Mouse (Mus musculus) neural tube, embryonic 12.5 days (tissue): Measurements from ENCODE around the gene Cyp3a57. TPM values are rescaled to one million over a fixed set of nuclear protein-coding genes. Genes with fewer than 3 reads are reported as not detected.
"Not testable (repeated sequence)": the region's sequence is repeated elsewhere in the genome, so short reads cannot be mapped to it uniquely, and the experiment has no call there.

Experiments used
- ATAC-seq: fragments of 200-750 bp; cut with Nextera tagmentation; 2 replicates; pipeline ENCODE4 v1.8.0; 2017; ENCODE audit warnings: low read depth, mild to moderate bottlenecking, moderate TSS enrichment, moderate library complexity; ENCODE audit not compliant: low FRiP score
- H3K27ac ChIP-seq: fragments of 300-500 bp; sonication (generic); 2 replicates; pipeline ENCODE4 v1.5.1; 2016
- H3K27me3 ChIP-seq: fragments of 300-500 bp; sonication (generic); replicated peaks from 2 replicates; pipeline ENCODE4 v1.6.1; 2016; ENCODE audit warnings: mild to moderate bottlenecking
- H3K36me3 ChIP-seq: fragments of 300-500 bp; sonication (generic); 2 replicates; pipeline ENCODE4 v1.6.1; 2016; ENCODE audit warnings: mild to moderate bottlenecking
- H3K4me1 ChIP-seq: fragments of 300-500 bp; sonication (generic); 2 replicates; pipeline ENCODE4 v1.6.1; 2016
- H3K4me2 ChIP-seq: fragments of 300-500 bp; sonication (generic); replicated peaks from 2 replicates; pipeline ENCODE4 v1.6.1; 2016; ENCODE audit warnings: mild to moderate bottlenecking
- H3K4me3 ChIP-seq: fragments of 300-500 bp; sonication (generic); 2 replicates; pipeline ENCODE4 v1.5.1; 2016
- H3K9ac ChIP-seq: fragments of 300-500 bp; sonication (generic); 2 replicates; pipeline ENCODE4 v1.6.1; 2016; ENCODE audit warnings: mild to moderate bottlenecking
- H3K9me3 ChIP-seq: fragments of 300-500 bp; sonication (generic); 2 replicates; pipeline ENCODE4 v1.6.1; 2016; ENCODE audit warnings: mild to moderate bottlenecking
- WGBS: fragments of 180-500 bp; shearing (Covaris S2); methylation state at CpG from one replicate; pipeline ENCODE4 v1.1.7; 2016; 5-methylcytosine and 5-hydroxymethylcytosine counted together
- polyA plus RNA-seq: library from polyadenylated mRNA; unstranded; fragments of >200 nt; fragmentation: Nextera tagmentation; extraction: Ambion mirVana; gene quantifications from 2 replicates; pipeline ENCODE4 v1.2.1, GENCODE M21; 2016

Cyp3a57 gene
- polyA plus RNA-seq = not detected in 2 replicates

DNA sequence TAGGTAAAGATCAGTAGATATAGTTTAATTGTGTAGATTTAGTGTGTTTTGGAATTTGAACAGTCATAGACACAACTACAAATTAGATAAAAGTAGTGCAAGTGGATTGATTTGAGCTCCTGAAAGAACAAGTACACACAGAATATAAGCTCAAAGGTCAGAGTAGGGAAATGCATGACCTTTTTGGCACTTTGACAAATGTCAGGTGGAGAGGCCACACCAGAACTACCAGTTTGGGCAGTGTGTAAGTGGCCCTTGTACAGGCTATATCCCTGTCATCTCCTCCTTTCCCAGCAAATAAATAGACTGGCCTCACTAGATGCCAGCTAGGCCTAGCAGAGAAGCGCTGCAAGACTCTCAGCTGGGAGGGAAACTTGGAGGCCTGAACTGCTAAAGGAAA is at the start of gene Cyp3a57:
Gene Cyp3a57 (plus strand): TSS at position 339 of the 400 bp plus-strand sequence.
- no peak within 1 kb of the TSS for H3K27ac ChIP-seq
- WGBS = 83% methylated on average over 1 of the region's 1 CpGs
- peaks cover 17% of the 10 kb centered on the region; the same call in 1 of the 2 replicates for H3K9me3 ChIP-seq
- ATAC-seq = no peak
- no peak within 1 kb of the TSS for H3K9ac ChIP-seq
- no peak within 1 kb of the TSS for H3K4me2 ChIP-seq
- H3K27me3 ChIP-seq = no peaks in the 10 kb centered on the region
- no peaks in the 10 kb centered on the region for H3K4me1 ChIP-seq
- H3K4me3 ChIP-seq = no peak within 1 kb of the TSS
- no peaks in the 10 kb centered on the region for H3K36me3 ChIP-seq

DNA sequence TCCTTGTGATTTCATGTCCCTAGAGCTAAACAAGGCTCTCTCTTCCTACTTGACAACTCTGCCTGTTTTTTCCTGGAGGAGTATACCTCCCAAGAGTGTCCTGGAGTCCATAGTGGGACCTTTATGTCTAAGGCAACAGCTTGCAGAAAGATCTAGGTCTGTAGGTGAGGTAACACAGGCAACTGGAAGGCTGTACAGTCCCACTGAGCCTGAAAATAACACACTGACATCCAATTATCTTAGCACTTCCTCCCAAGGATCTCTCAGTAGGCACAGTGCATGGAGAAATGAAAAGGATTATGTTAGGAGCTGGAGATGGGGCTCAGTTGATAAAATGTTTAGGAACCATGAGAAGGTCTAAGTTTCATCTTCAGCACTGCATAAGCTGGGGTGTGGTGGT is 44.6 kb upstream of the Cyp3a57 start:
- H3K27ac ChIP-seq = no peak overlapping the region
- H3K9me3 ChIP-seq = no peaks in the 10 kb centered on the region
- H3K4me3 ChIP-seq = no peak overlapping the region
- no peak overlapping the region for H3K4me2 ChIP-seq
- ATAC-seq = no peak
- H3K4me1 ChIP-seq = no peaks in the 10 kb centered on the region
- no peaks in the 10 kb centered on the region for H3K36me3 ChIP-seq
- no peak overlapping the region for H3K9ac ChIP-seq
- no peaks in the 10 kb centered on the region for H3K27me3 ChIP-seq

GRCm38 (mm10) chr5:145301796-145302195 is 43.3 kb upstream of the Cyp3a57 start:
- H3K36me3 ChIP-seq, H3K9ac ChIP-seq, H3K4me2 ChIP-seq, H3K9me3 ChIP-seq, H3K27me3 ChIP-seq, H3K27ac ChIP-seq, ATAC-seq, H3K4me3 ChIP-seq, H3K4me1 ChIP-seq: not testable (repeated sequence)
- WGBS = 68% methylated on average over 4 of the region's 4 CpGs

DNA sequence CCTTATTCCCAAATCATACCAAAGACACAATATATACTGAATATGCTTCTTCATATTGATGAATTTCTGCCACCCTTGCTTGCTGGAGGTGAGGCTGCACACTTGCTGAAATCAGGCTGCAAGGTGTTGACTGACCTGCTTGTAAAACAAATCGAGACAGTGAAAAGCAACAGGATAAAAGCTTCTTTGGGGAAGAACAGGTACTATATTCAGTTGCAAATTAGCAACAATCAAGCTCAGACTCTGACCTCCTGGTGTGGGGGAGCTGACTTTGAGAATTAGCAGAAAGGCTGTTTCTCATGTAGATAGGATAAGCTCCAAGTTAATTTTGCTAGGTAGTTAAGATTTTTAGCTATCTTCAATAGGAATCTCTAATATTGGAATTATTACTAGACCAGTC is 42.7 kb upstream of the Cyp3a57 start:
- H3K9ac ChIP-seq = no peak overlapping the region
- H3K4me1 ChIP-seq = no peaks in the 10 kb centered on the region
- H3K27me3 ChIP-seq = no peaks in the 10 kb centered on the region
- no peaks in the 10 kb centered on the region for H3K9me3 ChIP-seq
- no peak overlapping the region for H3K27ac ChIP-seq
- ATAC-seq = no peak
- H3K4me2 ChIP-seq = no peak overlapping the region
- 73% methylated on average over 1 of the region's 1 CpGs for WGBS
- H3K4me3 ChIP-seq = no peak overlapping the region
- H3K36me3 ChIP-seq = no peaks in the 10 kb centered on the region

DNA sequence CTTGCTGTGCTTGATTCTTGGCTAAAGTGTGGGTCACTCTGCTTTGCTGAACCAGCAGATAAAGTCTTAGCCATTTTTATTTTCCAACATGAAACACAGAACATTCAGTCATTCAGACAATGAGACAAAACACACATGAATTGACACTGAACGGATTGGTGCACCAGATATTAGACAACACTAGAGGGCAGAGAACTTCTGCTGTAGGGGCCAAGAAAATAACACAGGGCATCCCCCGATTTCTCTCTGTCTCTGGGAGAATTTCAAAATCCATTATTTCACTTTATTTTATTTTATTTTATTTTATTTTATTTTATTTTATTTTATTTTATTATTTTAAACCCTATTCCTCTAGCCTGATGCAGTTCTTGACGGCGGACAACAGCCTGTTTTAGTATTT is 38.1 kb upstream of the Cyp3a57 start:
- not testable (repeated sequence) for H3K4me1 ChIP-seq, ATAC-seq, H3K4me3 ChIP-seq, H3K9ac ChIP-seq, H3K27me3 ChIP-seq, H3K9me3 ChIP-seq, H3K27ac ChIP-seq, H3K4me2 ChIP-seq, H3K36me3 ChIP-seq
- WGBS = 95% methylated on average over 4 of the region's 4 CpGs

DNA sequence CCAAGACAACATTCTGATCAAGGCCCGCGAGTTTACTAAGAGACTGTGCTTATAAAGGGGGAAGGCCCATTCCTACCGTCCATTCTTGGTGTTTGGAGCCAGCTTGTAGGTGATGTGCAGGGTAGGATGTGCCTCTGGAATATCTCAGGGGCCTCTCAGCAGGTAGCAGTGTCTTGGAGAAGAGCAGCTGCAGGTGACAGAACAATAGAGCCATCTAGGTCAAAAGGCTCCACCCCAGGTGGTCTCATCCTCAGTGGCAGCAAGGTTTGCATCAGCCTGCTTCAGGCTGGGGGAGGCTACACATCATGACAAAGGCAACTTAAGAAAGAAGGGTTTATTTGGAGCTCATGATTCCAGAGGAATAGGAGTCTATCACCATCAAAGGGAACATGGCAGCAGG is 37.3 kb upstream of the Cyp3a57 start:
- not testable (repeated sequence) for H3K9me3 ChIP-seq, H3K4me1 ChIP-seq, H3K36me3 ChIP-seq, H3K27me3 ChIP-seq, H3K4me2 ChIP-seq, H3K9ac ChIP-seq, ATAC-seq, H3K4me3 ChIP-seq, H3K27ac ChIP-seq
- whole genome bisulfite sequencing = 80% methylated on average over 3 of the region's 3 CpGs

GRCm38 (mm10) chr5:145313845-145314244 is 31.2 kb upstream of the Cyp3a57 start:
- 0 out of 2 replicates have a peak, but pooled peaks cover 7% of the 10 kb centered on the region for H3K9me3 ChIP-seq
- no peaks in the 10 kb centered on the region for H3K4me1 ChIP-seq
- no peak for ATAC-seq
- no peak overlapping the region for H3K4me2 ChIP-seq
- no peak overlapping the region for H3K9ac ChIP-seq
- no peaks in the 10 kb centered on the region for H3K36me3 ChIP-seq
- H3K4me3 ChIP-seq = no peak overlapping the region
- H3K27ac ChIP-seq = no peak overlapping the region
- H3K27me3 ChIP-seq = no peaks in the 10 kb centered on the region

DNA sequence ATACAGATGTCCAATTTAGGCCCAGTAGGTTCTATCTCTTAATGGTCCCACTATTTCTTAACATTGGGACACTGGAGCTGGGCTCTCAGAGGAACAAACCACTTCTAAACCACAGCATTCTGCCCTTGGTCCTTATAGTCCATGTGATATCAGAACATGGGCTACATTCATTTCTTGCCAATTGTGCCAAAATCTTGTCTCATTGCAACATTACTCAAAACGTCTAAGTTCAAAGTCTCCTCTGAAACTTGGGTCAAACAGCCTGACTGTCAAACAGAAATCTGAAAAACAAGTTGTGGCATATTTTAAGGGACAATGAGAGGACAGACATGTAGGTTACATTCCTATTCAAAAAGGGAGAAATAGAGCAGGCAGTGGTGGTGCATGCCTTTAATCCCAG is 27.9 kb upstream of the Cyp3a57 start:
- Histone ChIP-seq H3K4me2 (no peak overlapping the region), H3K4me3 (no peak overlapping the region), H3K4me1 (no peaks in the 10 kb centered on the region), H3K36me3 (no peaks in the 10 kb centered on the region), H3K9ac (no peak overlapping the region), H3K9me3 (peaks cover 8% of the 10 kb centered on the region; the same call in 1 of the 2 replicates), H3K27me3 (no peaks in the 10 kb centered on the region), H3K27ac (no peak overlapping the region)
- ATAC-seq = no peak
- WGBS = 84% methylated on average over 1 of the region's 1 CpGs

DNA sequence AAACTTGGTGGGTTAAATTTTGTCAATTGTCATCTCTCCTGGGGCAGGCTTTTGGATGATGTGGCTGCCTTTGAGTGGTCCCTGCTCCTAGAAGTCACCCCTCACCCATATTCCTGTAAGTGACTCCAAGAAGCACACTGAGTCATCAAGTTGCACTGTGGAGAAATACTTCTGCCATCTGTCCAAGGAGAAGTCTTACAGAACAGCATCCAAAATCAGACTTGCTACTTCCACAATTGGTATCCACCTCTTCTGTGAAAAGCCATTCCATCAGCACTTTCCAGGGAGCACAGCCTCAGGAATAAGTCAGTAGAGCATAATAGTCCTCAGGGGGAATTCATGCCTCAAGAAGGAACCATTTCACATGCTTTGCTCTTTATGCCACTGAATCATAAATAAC is 6.3 kb upstream of the Cyp3a57 start:
- H3K36me3 ChIP-seq, H3K4me1 ChIP-seq, ATAC-seq, H3K27me3 ChIP-seq, H3K9ac ChIP-seq, H3K4me3 ChIP-seq, H3K9me3 ChIP-seq, H3K4me2 ChIP-seq, H3K27ac ChIP-seq: not testable (repeated sequence)

- Histone ChIP-seq H3K4me2 (no peak overlapping the region), H3K4me3 (no peak overlapping the region), H3K4me1 (no peaks in the 10 kb centered on the region), H3K9me3 (peaks cover 19% of the 10 kb centered on the region; the same call in 1 of the 2 replicates), H3K36me3 (no peaks in the 10 kb centered on the region), H3K9ac (no peak overlapping the region), H3K27ac (no peak overlapping the region), H3K27me3 (no peaks in the 10 kb centered on the region)
- no peak for ATAC-seq
These were observed 4.6 kb downstream of the Cyp3a57 start for GRCm38 (mm10) chr5:145349697-145350096.

- Histone ChIP-seq H3K4me1 (no peaks in the 10 kb centered on the region), H3K9me3 (0 out of 2 replicates have a peak, but pooled peaks cover 14% of the 10 kb centered on the region), H3K4me2 (no peak overlapping the region), H3K27me3 (no peaks in the 10 kb centered on the region), H3K9ac (no peak overlapping the region), H3K36me3 (no peaks in the 10 kb centered on the region), H3K27ac (no peak overlapping the region), H3K4me3 (no peak overlapping the region)
- 67% methylated on average over 1 of the region's 1 CpGs for WGBS
- no peak for ATAC-seq
These were observed 8.0 kb downstream of the Cyp3a57 start for GRCm38 (mm10) chr5:145353081-145353480.

DNA sequence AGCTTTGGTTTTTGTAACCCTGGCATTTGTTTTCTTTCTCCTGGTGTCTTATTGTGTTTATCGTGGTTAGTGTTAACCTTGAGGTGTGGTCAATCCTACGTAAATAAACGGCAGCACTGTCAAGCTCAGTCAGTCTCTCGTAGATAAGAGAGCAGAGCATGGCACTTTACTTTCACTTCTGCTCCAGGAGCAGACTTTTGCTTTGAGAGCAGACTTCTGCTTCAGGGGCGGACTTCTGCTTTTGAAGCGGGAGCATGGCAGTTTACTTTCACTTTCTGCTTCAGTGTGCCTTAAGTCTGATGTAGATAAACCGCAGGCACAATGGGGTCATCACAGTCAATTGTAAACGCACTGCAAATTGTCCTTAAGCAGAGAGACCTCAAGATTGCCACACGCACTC is 70.3 kb downstream of the Cyp3a57 start:
- not testable (repeated sequence) for H3K36me3 ChIP-seq, H3K9ac ChIP-seq, H3K4me3 ChIP-seq, H3K4me1 ChIP-seq, H3K4me2 ChIP-seq, H3K27me3 ChIP-seq, H3K27ac ChIP-seq, ATAC-seq
- peaks cover 44% of the 10 kb centered on the region for H3K9me3 ChIP-seq
- WGBS = 88% methylated on average over 9 of the region's 9 CpGs

DNA sequence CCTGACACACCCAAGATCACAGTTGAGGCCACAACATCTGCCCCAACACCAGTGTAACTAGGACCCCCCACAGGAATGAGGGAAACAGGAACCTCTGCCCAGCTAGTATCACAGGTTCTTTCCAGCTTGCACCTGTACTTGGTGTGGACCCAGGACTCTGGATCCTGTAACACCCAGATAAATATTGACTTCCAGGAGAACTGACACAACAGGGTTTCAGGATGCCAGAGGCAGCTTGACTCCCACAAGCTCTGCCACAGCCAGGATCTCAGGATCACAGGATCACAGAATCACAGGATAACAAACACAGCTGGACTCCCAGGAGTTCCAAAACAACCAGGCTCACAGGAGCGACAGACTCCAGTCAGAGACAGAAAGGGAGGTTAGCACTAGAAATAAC is 77.2 kb downstream of the Cyp3a57 start:
- Histone ChIP-seq H3K9ac (no peak overlapping the region), H3K9me3 (peaks cover 11% of the 10 kb centered on the region; the same call in 1 of the 2 replicates), H3K4me2 (no peak overlapping the region), H3K27ac (no peak overlapping the region), H3K36me3 (no peaks in the 10 kb centered on the region), H3K27me3 (no peaks in the 10 kb centered on the region), H3K4me1 (no peaks in the 10 kb centered on the region), H3K4me3 (no peak overlapping the region)
- ATAC-seq = no peak
- WGBS = 75% methylated on average over 1 of the region's 1 CpGs

DNA sequence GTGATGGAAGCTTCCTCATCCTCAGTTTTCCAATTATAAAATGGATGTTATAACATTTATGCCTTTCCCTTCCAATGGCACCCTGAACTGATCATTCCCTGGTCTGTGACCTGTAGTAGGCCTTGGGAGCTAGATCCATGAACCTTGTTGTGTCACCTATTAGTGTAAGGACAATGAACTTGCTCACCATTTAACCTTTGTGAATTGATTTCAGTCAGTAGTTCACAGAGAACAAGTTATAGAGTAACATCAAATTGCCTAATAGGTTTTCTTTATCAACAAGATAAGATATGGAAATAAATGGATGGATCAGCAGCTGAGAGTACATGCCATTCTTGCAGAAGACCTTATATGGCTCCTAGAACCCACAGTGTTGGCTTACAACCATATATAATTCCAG is 85.9 kb downstream of the Cyp3a57 start:
- ATAC-seq = no peak
- no peak overlapping the region for H3K27ac ChIP-seq

More for the DNA sequence above, 85.9 kb downstream of the Cyp3a57 start:
- Histone ChIP-seq H3K4me2 (no peak overlapping the region), H3K4me1 (no peaks in the 10 kb centered on the region), H3K9me3 (peaks cover 37% of the 10 kb centered on the region), H3K9ac (no peak overlapping the region), H3K36me3 (no peaks in the 10 kb centered on the region), H3K27me3 (no peaks in the 10 kb centered on the region), H3K4me3 (no peak overlapping the region)
